Mouse (Mus musculus): ENCODE measurements around the gene Coro1c.
A peak's percentile ranks its signal among the peaks of the same experiment; 100 is the strongest.

Coro1c gene

DNA sequence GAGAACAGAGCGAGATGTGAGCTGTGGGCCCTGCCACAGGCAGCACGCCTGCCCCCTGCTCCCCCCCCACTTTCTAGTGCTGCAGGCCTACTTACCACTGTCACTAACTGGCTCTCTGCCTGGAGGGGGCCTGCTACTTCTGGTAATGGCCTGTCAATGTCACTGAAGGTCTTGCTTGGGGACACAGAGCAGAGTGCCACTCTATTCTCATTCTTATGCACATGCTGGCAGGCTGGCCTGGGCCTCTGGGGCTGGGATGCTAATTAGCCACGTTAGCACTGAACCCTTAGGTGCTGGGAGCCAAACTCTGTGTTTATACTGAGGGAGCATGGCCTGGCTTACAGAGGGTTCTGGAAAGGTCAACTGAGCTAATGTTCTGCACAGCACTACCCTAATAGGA, 52.9 kb downstream of the Coro1c start:
- no peak for DNase-seq (ENCODE audit: low spot score)

DNA sequence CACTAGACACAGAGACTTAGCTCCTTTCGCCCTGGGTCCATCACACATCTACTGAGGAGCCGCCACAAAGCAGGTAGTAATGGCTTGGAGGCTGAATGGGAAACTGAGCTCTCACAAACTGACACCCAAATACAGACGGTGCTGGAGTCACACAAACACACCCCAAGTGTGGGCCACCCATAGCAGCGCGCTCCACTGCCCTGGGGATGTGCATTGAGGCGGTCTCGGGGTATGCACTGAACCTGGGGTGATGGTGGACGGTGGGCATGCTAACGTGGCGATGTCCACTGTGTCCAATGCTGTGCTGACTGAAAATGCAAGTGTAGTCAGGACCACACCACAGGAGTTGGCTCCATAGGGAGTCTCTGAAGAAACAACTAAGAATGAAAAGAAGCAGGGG, 53.4 kb downstream of the Coro1c start:
- no peak for DNase-seq (ENCODE audit: low spot score)

- DNase-seq (ENCODE audit: low spot score) = peak; percentile 71
These were observed 54.1 kb downstream of the Coro1c start for GRCm38 (mm10) chr5:113854494-113854893.

- no peak for DNase-seq (ENCODE audit: low spot score)
These were observed 55.0 kb downstream of the Coro1c start for GRCm38 (mm10) chr5:113853541-113853940.

- no peak for DNase-seq (ENCODE audit: low spot score)
These were observed 56.1 kb downstream of the Coro1c start for GRCm38 (mm10) chr5:113852463-113852862.

DNA sequence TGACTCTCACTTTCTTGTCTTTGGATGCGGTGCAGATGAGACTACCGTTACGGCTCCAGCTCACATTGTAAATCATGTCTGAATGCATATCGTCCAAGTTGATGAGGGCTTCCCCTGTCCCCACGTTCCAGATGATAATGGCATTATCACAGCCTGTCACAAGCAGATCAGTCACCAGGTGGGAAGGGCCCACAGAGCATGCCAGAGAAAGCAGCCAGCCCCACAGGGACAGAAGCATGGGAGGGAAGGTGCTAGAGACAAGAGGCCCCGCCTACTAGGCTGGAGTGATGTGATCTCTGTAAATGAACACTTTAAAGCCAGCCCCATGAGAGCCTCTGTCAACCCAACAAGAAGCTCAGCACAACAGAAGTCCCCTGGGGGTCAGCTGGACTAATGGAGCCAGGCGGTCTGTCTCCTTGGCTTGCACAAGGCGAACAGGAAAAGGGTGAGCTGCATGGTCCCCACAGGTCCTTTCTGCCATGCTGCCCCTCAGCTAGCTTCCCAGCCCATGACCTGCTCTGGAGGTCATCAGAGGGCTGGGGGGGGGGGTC, 57.8 kb downstream of the Coro1c start:
- DNase-seq (ENCODE audit: low spot score) = no peak

DNA sequence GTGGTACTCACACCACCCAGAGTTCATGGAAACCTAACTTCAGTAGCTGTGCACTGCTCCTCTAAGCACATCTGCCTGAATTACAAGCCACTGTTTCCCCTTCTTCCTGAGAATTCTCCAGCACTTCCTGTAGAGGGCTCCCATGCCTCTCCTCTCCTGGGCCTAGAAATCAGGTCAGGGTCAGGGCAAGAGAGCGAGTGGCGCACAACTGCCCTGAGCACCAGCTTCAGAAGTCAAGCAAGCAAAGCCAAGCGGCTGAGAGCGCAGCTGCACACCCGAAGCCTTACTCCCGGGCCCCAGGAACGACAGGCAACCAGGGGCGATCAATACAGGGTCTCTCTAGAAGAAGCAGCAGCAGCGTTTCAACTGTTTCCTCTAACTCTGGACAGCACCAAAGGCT, 60.9 kb downstream of the Coro1c start:
- no peak for DNase-seq (ENCODE audit: low spot score)

DNA sequence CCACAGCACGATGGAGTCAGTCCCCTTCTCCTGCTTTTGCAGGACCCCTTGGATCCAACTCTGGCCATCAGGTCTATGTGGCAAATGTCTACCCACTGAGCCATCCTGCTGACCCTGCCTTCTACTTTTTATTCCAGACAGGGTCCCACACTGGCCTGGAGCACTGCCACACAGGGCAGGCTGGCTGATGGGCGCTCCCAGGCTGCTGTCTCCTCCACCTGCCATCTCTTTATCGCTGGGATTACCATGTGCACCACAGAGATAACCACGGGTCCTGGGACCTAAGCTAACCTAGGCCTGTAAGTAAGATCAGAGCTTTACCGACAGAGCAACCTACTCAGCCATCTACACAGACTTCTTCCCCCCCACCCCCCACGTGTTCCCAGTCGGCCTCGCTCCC, 61.9 kb downstream of the Coro1c start:
- DNase-seq (ENCODE audit: low spot score) = no peak

- no peak for DNase-seq (ENCODE audit: low spot score)
These were observed 62.9 kb downstream of the Coro1c start for GRCm38 (mm10) chr5:113845627-113846026.

DNA sequence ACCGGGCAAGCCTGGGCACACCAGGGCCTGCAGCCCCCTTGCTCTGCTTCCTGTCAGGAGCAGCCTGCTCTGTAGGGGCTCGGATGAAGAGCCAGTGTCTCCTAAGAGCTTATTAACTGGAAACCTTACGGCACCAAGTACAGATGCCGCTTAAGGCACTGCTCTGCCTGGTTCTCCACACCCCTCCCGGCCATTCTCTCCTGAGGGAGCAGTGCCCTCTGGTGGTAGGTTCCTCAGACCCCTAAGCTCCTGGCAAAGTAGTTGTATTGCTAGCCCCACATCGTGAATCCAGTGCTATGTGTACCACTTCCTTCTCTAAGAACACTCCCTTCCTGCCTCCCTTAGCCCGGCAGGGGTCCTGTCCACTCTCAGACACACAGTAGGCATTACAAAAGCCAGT, 63.8 kb downstream of the Coro1c start:
- DNase-seq (ENCODE audit: low spot score) = peak; percentile 46

- no peak for DNase-seq (ENCODE audit: low spot score)
These were observed 64.5 kb downstream of the Coro1c start for GRCm38 (mm10) chr5:113844106-113844505.

DNA sequence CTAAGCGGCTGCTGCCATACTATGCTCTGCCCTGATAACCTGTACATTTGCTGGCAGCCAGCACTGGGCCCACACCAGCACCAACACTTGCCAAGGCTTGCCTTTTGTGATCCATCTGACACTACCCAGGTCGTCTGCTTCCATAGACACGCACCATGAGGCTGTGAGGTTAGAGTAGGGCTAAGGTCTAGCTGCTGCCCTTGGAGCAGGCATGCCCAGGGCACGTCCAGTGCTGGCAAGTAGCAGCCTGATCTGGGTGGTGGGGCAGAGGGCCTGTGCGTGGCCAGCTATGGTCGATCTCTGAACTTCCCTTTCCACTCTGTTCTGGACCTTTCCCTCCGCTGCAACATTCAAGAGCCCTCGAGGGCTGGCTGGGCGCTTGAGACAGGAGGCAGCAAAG, 65.7 kb downstream of the Coro1c start:
- DNase-seq (ENCODE audit: low spot score) = no peak

GRCm38 (mm10) chr5:113842244-113842643, 66.3 kb downstream of the Coro1c start:
- DNase-seq (ENCODE audit: low spot score) = no peak

DNA sequence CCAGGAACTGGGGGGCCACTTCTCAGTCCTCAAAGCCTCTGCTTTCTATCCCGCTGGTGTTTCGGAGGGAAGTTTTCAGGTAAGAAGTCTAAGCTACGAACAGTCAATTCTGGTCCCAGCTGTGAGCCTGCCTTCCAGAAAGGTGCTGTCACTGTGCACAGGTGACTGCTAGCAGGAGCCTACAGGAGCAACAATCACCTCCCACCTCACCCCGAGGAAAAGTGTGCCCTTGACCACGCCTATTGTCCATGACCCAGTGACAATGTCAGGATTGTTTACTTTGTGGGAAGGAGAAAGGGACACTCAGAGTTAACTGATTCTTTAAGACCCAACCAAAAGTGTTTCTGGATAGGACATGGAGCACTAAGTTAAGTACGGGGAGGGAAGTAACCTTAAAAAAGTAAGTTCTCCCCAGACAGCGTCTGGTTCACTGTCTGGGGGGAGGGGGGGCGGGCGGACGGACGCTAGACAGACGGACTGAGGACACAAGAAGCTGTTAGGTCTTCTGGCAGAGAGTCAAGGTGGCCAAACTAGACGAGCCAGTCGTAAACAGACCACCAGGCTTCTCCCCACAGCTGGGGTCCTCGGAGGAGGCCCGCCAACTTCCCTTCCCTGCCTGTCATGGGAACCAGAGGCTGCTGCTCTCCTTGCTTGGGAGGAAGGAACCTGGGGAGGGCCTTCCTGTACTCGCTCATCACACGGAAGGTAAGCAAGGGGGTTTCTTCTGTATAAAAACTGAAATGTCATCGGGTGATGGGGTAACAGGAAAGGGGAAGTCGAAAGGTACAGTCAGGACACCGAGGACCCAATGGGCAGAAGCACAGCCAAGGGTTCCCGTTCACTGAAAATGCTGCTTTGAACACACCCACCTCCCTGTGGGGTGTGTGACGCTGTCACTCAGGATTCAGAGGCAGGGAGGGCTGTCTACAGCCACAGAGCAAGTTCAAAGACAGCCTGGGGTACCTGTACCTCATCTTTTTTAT, 67.0 kb downstream of the Coro1c start:
- DNase-seq (ENCODE audit: low spot score) = no peak

GRCm38 (mm10) chr5:113840443-113840842, 68.1 kb downstream of the Coro1c start:
- DNase-seq (ENCODE audit: low spot score) = no peak

DNA sequence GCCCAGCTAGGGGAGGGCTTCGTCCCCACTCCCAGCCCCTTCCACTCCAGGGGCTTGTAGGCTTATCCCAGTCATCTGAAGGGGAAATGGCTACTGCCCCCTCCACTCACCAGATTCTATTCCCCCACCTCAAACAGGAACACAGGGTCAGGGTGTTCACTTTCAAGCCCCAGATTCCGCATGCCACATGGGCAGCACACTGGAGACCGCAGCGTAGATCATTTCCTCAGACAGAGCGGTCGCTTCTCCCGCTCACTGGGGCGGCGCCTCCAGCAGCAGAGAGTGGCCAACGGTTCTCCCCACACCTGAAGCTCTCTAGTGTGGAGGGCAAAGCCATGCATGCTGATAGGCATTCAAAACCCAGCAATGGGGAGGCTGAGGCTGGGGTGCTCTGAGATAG, 71.6 kb downstream of the Coro1c start:
- DNase-seq (ENCODE audit: low spot score) = no peak

DNA sequence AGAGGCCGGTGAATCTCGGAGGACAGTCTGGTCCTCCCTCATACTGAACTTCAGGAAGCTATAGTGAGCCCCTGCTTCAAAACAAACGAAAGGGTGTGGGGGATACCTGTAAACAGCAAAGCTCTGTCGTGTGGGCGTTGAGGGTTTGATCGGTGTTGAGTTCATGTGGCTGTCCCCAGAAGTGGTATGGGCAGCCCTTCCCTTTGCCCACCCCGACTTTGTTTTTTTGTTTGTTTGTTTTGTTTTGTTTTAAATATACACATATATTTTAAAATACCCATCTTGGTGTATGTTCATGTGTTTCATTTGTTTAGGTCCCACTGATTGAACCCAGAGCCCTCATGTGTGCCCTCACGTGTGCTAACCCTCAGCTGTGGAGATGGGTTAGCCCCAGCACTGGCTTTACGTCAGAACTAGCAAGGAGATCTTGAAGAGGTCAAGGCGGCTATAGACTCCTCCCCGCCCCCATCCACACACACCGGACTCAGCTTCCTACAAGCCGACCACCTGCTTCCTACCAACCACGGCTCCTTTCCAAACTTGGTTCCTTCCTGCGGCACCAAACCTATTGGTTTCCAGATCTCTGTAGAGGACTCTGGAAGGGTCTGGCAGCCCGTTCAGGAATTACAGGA, 75.1 kb downstream of the Coro1c start:
- DNase-seq (ENCODE audit: low spot score) = no peak

GRCm38 (mm10) chr5:113832490-113832901, 76.1 kb downstream of the Coro1c start, which contains the start of gene Selplg:
Selplg (minus strand) TSS chr5:113832644.
- no peak for DNase-seq (ENCODE audit: low spot score)

GRCm38 (mm10) chr5:113831741-113832140, 76.8 kb downstream of the Coro1c start:
- DNase-seq (ENCODE audit: low spot score) = no peak

DNA sequence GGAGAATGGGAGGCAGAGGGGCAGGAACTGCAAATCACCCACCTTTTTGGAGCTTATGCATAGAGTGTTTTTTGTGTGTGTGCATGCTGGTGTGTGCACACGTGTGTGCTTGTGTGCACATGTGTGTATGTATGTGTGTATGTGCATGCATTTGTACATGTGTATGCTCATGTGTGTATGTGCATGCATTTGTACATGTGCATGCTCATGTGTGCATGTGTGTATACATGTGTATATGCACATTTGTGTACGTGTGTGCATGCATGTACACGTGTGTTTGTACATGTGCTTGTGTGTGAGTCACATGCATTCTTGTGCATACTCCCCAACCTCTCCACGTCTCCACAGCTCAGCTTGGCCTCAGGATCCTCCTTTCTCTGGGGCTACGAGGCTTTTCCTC, 77.8 kb downstream of the Coro1c start:
- DNase-seq (ENCODE audit: low spot score) = no peak

GRCm38 (mm10) chr5:113830292-113830643, 78.3 kb downstream of the Coro1c start:
- DNase-seq (ENCODE audit: low spot score) = no peak

DNA sequence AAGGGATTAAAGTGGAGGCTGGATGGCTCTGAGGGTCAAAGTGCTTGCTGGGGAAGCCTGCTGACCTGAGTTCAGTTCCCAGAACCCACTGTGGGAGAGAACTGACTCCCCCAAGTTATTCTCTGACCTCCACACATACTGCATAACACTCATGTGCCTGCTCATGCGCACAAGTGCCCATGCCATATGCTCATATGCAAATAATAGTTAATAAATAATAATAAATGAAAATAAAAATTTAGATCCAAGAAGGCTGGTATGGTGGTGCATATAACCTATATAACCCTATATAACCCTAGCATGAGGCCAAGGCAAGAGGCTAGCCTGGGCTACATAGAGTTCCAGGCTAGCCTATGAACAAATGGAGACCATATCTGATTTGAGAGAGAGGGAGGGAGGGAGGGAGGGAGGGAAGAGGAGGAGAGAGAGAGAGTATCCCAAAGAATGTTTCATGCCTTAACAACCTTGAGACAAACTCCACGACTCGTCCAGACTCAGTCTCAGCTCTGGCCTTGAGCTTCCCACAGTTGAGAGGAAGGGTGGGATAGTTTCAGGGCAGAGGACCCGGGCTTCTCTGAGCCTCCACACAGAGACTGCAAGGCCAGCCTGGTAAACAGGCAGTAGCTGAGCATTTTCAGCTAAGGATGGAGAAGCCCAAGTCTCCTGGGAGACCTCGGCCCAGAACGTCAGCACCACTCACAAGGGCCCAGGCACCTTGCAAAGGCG, 78.8 kb downstream of the Coro1c start:
- no peak for DNase-seq (ENCODE audit: low spot score)
